Comparison of ENCODE assay signal across 12 mouse cellular contexts in the genomic region with DNA sequence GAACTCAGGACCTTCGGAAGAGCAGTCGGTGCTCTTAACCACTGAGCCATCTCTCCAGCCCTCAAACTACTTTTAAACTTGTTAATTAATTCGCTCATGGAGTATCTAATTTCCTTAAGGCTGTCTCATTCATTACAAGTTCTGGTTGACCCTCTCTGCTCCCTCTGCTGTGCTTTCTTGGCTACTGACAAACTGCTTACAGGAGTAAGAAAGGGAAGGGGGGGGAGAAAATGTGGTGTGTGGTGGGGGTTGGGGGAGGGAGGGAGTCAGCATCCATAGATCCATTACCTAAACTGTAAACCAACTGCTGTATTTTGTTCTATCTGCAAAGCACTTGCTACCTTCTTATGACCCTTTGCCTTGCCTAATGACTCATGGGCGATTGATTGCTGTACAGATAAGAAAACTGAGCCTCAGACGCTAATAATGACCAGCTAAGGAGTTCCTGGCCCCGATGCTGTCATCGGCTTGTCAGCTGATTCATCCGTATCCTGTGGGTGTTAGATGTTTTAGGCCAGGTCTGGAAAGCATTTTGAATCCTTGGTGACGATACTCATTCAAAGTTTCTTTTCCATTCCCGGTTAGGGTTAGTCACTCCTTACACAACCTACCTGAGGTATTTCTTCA. TPM values are rescaled to one million over a fixed set of nuclear protein-coding genes. Genes with fewer than 3 reads are reported as not detected.
A peak's percentile ranks its signal among the peaks of the same experiment; 100 is the strongest.
DNase-seq lines count a peak whose midpoint lies in the region; ATAC-seq and TF ChIP-seq lines count a peak whose summit lies in the region.
"Had no signal": no experiment of that assay in that cellular context is flagged by ENCODE, and none has a peak within 500 bp of the region (broad histone marks: within the 10 kb centered on the region; RNA-seq: fewer than 3 reads in every experiment).

No protein-coding gene starts in this region.

- no peak for TF ChIP-seq EP300 in MEL (IDR thresholded peaks at IDR 0.05; ENCODE audit: low read depth in 1 of 2, low read length in 2 of 2)
- no peak for TF ChIP-seq EP300 in liver, postnatal 0 days (IDR thresholded peaks at IDR 0.05; ENCODE audit: low read depth)

- intact Hi-C loops in heart, postnatal 10 days (cut with DNase I), result loop anchor here (2.0 kb wide), 1 partner anchor 20 kb away; no protein-coding TSS in a partner anchor

- no peaks in the 10 kb centered on the region for H3K9me3 ChIP-seq in heart, embryonic 10.5 days
- no peaks in the 10 kb centered on the region for H3K9me3 ChIP-seq in liver, embryonic 11.5 days (ENCODE audit: control insufficient read depth, low read length)
- no peaks in the 10 kb centered on the region for H3K9me3 ChIP-seq in MEL (replicated peaks; ENCODE audit: insufficient read depth, low read length)
- no peaks in the 10 kb centered on the region for H3K9me3 ChIP-seq in liver, postnatal 0 days (ENCODE audit: low read length)
- H3K9me3 ChIP-seq: midbrain, embryonic 15.5 days had no signal

- H3K79me2 ChIP-seq in MEL (ENCODE audit: control insufficient read depth, insufficient read depth, low read length, poor library complexity), result peaks cover 27% of the 10 kb centered on the region

- H3K27ac ChIP-seq in heart, embryonic 10.5 days, result 0 out of 2 replicates have a peak overlapping the region, but pooled peaks have one; percentile 99
- no peak overlapping the region for H3K27ac ChIP-seq in liver, embryonic 11.5 days (ENCODE audit: low read depth, low read length)
- H3K27ac ChIP-seq in MEL (ENCODE audit: control insufficient read depth, low read depth, low read length), result no peak overlapping the region
- no peak overlapping the region for H3K27ac ChIP-seq in liver, postnatal 0 days (ENCODE audit: low read depth)
- H3K27ac ChIP-seq: embryonic facial prominence, embryonic 10.5 days had no signal

- no peak overlapping the region for H3K4me3 ChIP-seq in heart, embryonic 10.5 days
- H3K4me3 ChIP-seq in liver, embryonic 11.5 days (ENCODE audit: low read depth, low read length), result no peak overlapping the region
- H3K4me3 ChIP-seq in MEL (ENCODE audit: control insufficient read depth in 1 of 2, insufficient read depth in 1 of 2, low read depth in 2 of 2, low read length in 2 of 2), result no peak overlapping the region
- no peak overlapping the region for H3K4me3 ChIP-seq in liver, postnatal 0 days (ENCODE audit: low read depth, low read length)

- H3K9ac ChIP-seq in liver, embryonic 11.5 days (ENCODE audit: low read depth, low read length), result no peak overlapping the region
- H3K9ac ChIP-seq in MEL (ENCODE audit: control insufficient read depth, low read depth, low read length, poor library complexity, severe bottlenecking), result no peak overlapping the region
- H3K9ac ChIP-seq in liver, postnatal 0 days (replicated peaks), result no peak overlapping the region; the same call in 1 of the 2 replicates
- H3K9ac ChIP-seq: forebrain, postnatal 0 days had no signal

- no peak for TF ChIP-seq RAD21 in MEL (IDR thresholded peaks at IDR 0.05; ENCODE audit: low read depth, low read length)

- no peaks in the 10 kb centered on the region for H3K36me3 ChIP-seq in heart, embryonic 10.5 days
- no peaks in the 10 kb centered on the region for H3K36me3 ChIP-seq in liver, embryonic 11.5 days (ENCODE audit: control insufficient read depth, insufficient read depth, low read length)
- H3K36me3 ChIP-seq in MEL (ENCODE audit: control insufficient read depth in 1 of 2, insufficient read depth in 2 of 2, low read length in 2 of 2), result peaks cover 0 to 32% of the 10 kb centered on the region in 2 experiments; a peak in 2 of 4 replicates
- H3K36me3 ChIP-seq in liver, postnatal 0 days (replicated peaks; ENCODE audit: insufficient read depth, low read length), result no peaks in the 10 kb centered on the region
- H3K36me3 ChIP-seq: midbrain, embryonic 15.5 days had no signal

- 35% methylated on average over 10 of the region's 10 CpGs for WGBS in heart, embryonic 10.5 days
- 43% methylated on average over 10 of the region's 10 CpGs for WGBS in liver, embryonic 11.5 days
- 56% methylated on average over 10 of the region's 10 CpGs for WGBS in liver, postnatal 0 days (ENCODE audit: insufficient replicate concordance)

- TF ChIP-seq POLR2A in MEL (IDR thresholded peaks at IDR 0.05; ENCODE audit: control insufficient read depth in 1 of 2, insufficient read depth in 1 of 2, low read depth in 1 of 2, low read length in 2 of 2, poor library complexity in 1 of 2), result no peak

- no peak for TF ChIP-seq CTCF in MEL (IDR thresholded peaks at IDR 0.05 in 2 of 3, conservative IDR thresholded peaks at IDR 0.05 in 1 of 3; ENCODE audit: control insufficient read depth in 1 of 3, insufficient read depth in 1 of 3, low read depth in 2 of 3, low read length in 3 of 3, poor library complexity in 1 of 3, severe bottlenecking in 1 of 3)
- no peak for TF ChIP-seq CTCF in liver, postnatal 0 days (IDR thresholded peaks at IDR 0.05; ENCODE audit: low read depth)

- peaks cover 64% of the 10 kb centered on the region for H3K4me1 ChIP-seq in heart, embryonic 10.5 days
- H3K4me1 ChIP-seq in liver, embryonic 11.5 days (replicated peaks; ENCODE audit: control insufficient read depth, insufficient read depth, low read length), result peaks cover 18% of the 10 kb centered on the region
- H3K4me1 ChIP-seq in MEL (ENCODE audit: control insufficient read depth in 1 of 2, insufficient read depth in 2 of 2, low read length in 2 of 2), result peaks cover 6 to 24% of the 10 kb centered on the region in 2 experiments; a peak in 3 of 4 replicates
- peaks cover 13% of the 10 kb centered on the region for H3K4me1 ChIP-seq in liver, postnatal 0 days (ENCODE audit: insufficient read depth)

- H3K4me2 ChIP-seq in liver, embryonic 11.5 days, result peak overlapping the region; percentile 94; the same call in 1 of the 2 replicates
- peak overlapping the region; percentile 86 for H3K4me2 ChIP-seq in liver, postnatal 0 days (ENCODE audit: low read depth, low read length)

- H3K27me3 ChIP-seq in heart, embryonic 10.5 days (ENCODE audit: insufficient read depth, poor library complexity, severe bottlenecking), result no peaks in the 10 kb centered on the region
- H3K27me3 ChIP-seq in liver, embryonic 11.5 days (replicated peaks; ENCODE audit: control insufficient read depth, insufficient read depth, low read length), result no peaks in the 10 kb centered on the region
- no peaks in the 10 kb centered on the region for H3K27me3 ChIP-seq in MEL (ENCODE audit: control insufficient read depth in 1 of 2, insufficient read depth in 2 of 2, low read length in 2 of 2)
- no peaks in the 10 kb centered on the region for H3K27me3 ChIP-seq in liver, postnatal 0 days (ENCODE audit: insufficient read depth, low read length)
- H3K27me3 ChIP-seq: midbrain, embryonic 15.5 days had no signal

- DNase-seq in heart, embryonic 10.5 days (ENCODE audit: low spot score), result no peak
- DNase-seq in heart, postnatal 10 days, result no peak
- no peak for DNase-seq in liver, embryonic 11.5 days (ENCODE audit: low spot score)
- DNase-seq in liver (no peak), MEL (ENCODE audit: low read depth, low spot score) (peak; percentile 53)
- no peak for DNase-seq in liver, postnatal 0 days
- DNase-seq in gastrocnemius, adult 18-20 months (ENCODE audit: low spot score), result no peak
- DNase-seq: thymus, postnatal 4 days had no signal

- no peak for ATAC-seq in liver, embryonic 11.5 days (replicated peaks; ENCODE audit: low FRiP score)
- no peak for ATAC-seq in liver, postnatal 0 days
- ATAC-seq in inflammation-experienced regulatory T-cells, adult 6 months, result no peak
- ATAC-seq: forebrain, postnatal 0 days; midbrain, embryonic 15.5 days had no signal

TF ChIP-seq in MEL, 35 proteins besides CTCF, POLR2A, EP300 and RAD21:
- TF ChIP-seq MAX (IDR thresholded peaks at IDR 0.05; ENCODE audit: low read length), result 0 out of 2 replicates have a peak, but pooled peaks have one; percentile 17
- TF ChIP-seq GATA1 (IDR thresholded peaks at IDR 0.05; ENCODE audit: low read depth, low read length), result peak; percentile 76
- peak; percentile 61; the same call in 1 of the 2 replicates for TF ChIP-seq ETS1 (IDR thresholded peaks at IDR 0.05; ENCODE audit: low read depth, low read length)
- TF ChIP-seq MAFK (IDR thresholded peaks at IDR 0.05; ENCODE audit: borderline replicate concordance, low read depth, low read length), result no peak
- no peak for TF ChIP-seq UBTF (IDR thresholded peaks at IDR 0.05; ENCODE audit: borderline replicate concordance, insufficient read depth, low read depth, low read length)

RNA-seq across cellular contexts. Expression of gene Noct, which starts 1.3 kb away (rescaled TPM):
- polyA plus RNA-seq in heart, embryonic 10.5 days (2016; fragmentation: Nextera tagmentation; extraction: Ambion mirVana), result 10.7 and 13.7 TPM in 2 replicates
- 10 to 100 TPM; 28.9 to 75.4 TPM for total RNA-seq in heart, postnatal 10 days (2021)
- 29.0 and 30.7 TPM in 2 replicates for polyA plus RNA-seq in liver, embryonic 11.5 days (2014; fragmentation: Nextera tagmentation; extraction: Ambion mirVana)
- total RNA-seq in MEL (2012; rRNA removed), result 16.4 and 17.8 TPM in 2 replicates
- 10 to 100 TPM in 1 of 2 experiments, not detected in 1; 26.7 TPM for polyA plus RNA-seq in MEL (2012; ENCODE audit: insufficient read depth in 1 of 2, insufficient read length in 2 of 2, low read depth in 1 of 2, low replicate concordance in 2 of 2, missing spikeins in 1 of 2)
- 8.5 and 11.4 TPM in 2 replicates for polyA plus RNA-seq in liver, postnatal 0 days (2015; fragmentation: Nextera tagmentation; extraction: Ambion mirVana)
- 10 to 100 TPM; 22.5 to 28.0 TPM for total RNA-seq in gastrocnemius, adult 18-20 months (2021)
- 1 to 10 TPM; 2.2 to 4.3 (median 3.5) TPM for polyA plus RNA-seq in inflammation-experienced regulatory T-cells, adult 6 months (2017; shearing (Covaris generic))
